Mouse (Mus musculus): Measurements from ENCODE around the gene Chrna4. TPM values are rescaled to one million over a fixed set of nuclear protein-coding genes. Genes with fewer than 3 reads are reported as not detected.

Gene Chrna4
- polyA plus RNA-seq (2014; fragmentation: Nextera tagmentation; extraction: Ambion mirVana), result 3.6 and 5.8 TPM in 2 replicates

GRCm38 (mm10) chr2:181043437-181043836 lies at the start of gene Chrna4:
TSS of gene Chrna4 (minus strand) at chr2:181043546.
- Histone ChIP-seq H3K9me3 (ENCODE audit: control insufficient read depth, low read length) (no peaks in the 10 kb centered on the region), H3K4me3 (ENCODE audit: low read depth, low read length) (no peak within 1 kb of the TSS), H3K27me3 (replicated peaks; ENCODE audit: control insufficient read depth, insufficient read depth, low read length) (peaks cover 39% of the 10 kb centered on the region), H3K4me1 (ENCODE audit: control insufficient read depth, insufficient read depth, low read length) (no peaks in the 10 kb centered on the region), H3K4me2 (ENCODE audit: low read depth, low read length) (no peak within 1 kb of the TSS), H3K9ac (ENCODE audit: low read depth, low read length) (no peak within 1 kb of the TSS), H3K27ac (replicated peaks; ENCODE audit: low read depth, low read length) (no peak within 1 kb of the TSS), H3K36me3 (ENCODE audit: control insufficient read depth, insufficient read depth, low read length) (no peaks in the 10 kb centered on the region)
- peak; percentile 49 for DNase-seq (ENCODE audit: low spot score)
- ATAC-seq (ENCODE audit: low read depth), result no peak
- WGBS, result 55% methylated on average over 3 of the region's 3 CpGs

- no peaks in the 10 kb centered on the region for H3K4me1 ChIP-seq (ENCODE audit: control insufficient read depth, insufficient read depth, low read length)
- no peak for ATAC-seq (ENCODE audit: low read depth)
- WGBS, result 71% methylated on average over 3 of the region's 3 CpGs
- no peak overlapping the region for H3K27ac ChIP-seq (replicated peaks; ENCODE audit: low read depth, low read length)
- no peak overlapping the region for H3K9ac ChIP-seq (ENCODE audit: low read depth, low read length)
- H3K27me3 ChIP-seq (replicated peaks; ENCODE audit: control insufficient read depth, insufficient read depth, low read length), result no peaks in the 10 kb centered on the region
- no peaks in the 10 kb centered on the region for H3K36me3 ChIP-seq (ENCODE audit: control insufficient read depth, insufficient read depth, low read length)
- DNase-seq (ENCODE audit: low spot score), result no peak
- H3K4me2 ChIP-seq (ENCODE audit: low read depth, low read length), result no peak overlapping the region
- H3K4me3 ChIP-seq (ENCODE audit: low read depth, low read length), result no peak overlapping the region
- no peaks in the 10 kb centered on the region for H3K9me3 ChIP-seq (ENCODE audit: control insufficient read depth, low read length)
Observed at GRCm38 (mm10) chr2:181090123-181090522, 46.8 kb upstream of the Chrna4 start.

DNA sequence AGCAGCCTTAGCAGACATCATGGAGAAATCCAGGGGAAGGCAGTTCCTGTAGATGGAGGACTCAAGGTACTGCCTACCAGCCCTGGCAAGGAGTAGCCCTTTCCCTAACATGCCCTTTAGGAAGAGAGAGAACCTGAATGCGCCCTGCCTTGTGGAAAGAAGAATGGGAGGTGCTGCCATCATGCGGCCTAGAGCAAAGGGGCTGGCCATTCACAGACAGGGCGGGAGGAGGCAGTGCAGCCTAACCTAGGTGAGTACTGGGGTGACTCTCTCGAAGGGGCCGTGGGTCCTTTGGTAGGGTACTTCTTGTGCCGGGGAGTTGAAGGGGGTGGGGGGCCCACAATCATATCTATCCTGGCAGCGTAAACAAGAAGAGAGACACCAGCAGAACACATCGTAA lies 41.7 kb upstream of the Chrna4 start:
- ATAC-seq (ENCODE audit: low read depth) (no peak), DNase-seq (ENCODE audit: low spot score) (no peak)
- H3K36me3 ChIP-seq (ENCODE audit: control insufficient read depth, insufficient read depth, low read length), result no peaks in the 10 kb centered on the region
- no peak overlapping the region for H3K27ac ChIP-seq (replicated peaks; ENCODE audit: low read depth, low read length)
- no peaks in the 10 kb centered on the region for H3K4me1 ChIP-seq (ENCODE audit: control insufficient read depth, insufficient read depth, low read length)
- no peaks in the 10 kb centered on the region for H3K27me3 ChIP-seq (replicated peaks; ENCODE audit: control insufficient read depth, insufficient read depth, low read length)
- no peaks in the 10 kb centered on the region for H3K9me3 ChIP-seq (ENCODE audit: control insufficient read depth, low read length)
- 58% methylated on average over 8 of the region's 8 CpGs for WGBS
- H3K4me3 ChIP-seq (ENCODE audit: low read depth, low read length), result no peak overlapping the region
- H3K9ac ChIP-seq (ENCODE audit: low read depth, low read length), result no peak overlapping the region
- H3K4me2 ChIP-seq (ENCODE audit: low read depth, low read length), result no peak overlapping the region

GRCm38 (mm10) chr2:181083945-181084344 lies 40.6 kb upstream of the Chrna4 start:
- Histone ChIP-seq H3K27ac (replicated peaks; ENCODE audit: low read depth, low read length) (no peak overlapping the region), H3K4me2 (ENCODE audit: low read depth, low read length) (no peak overlapping the region), H3K4me1 (ENCODE audit: control insufficient read depth, insufficient read depth, low read length) (no peaks in the 10 kb centered on the region), H3K36me3 (ENCODE audit: control insufficient read depth, insufficient read depth, low read length) (no peaks in the 10 kb centered on the region), H3K9ac (ENCODE audit: low read depth, low read length) (no peak overlapping the region), H3K27me3 (replicated peaks; ENCODE audit: control insufficient read depth, insufficient read depth, low read length) (no peaks in the 10 kb centered on the region), H3K4me3 (ENCODE audit: low read depth, low read length) (no peak overlapping the region), H3K9me3 (ENCODE audit: control insufficient read depth, low read length) (no peaks in the 10 kb centered on the region)
- peak; percentile 13 for DNase-seq (ENCODE audit: low spot score)
- 30% methylated on average over 4 of the region's 4 CpGs for WGBS
- no peak for ATAC-seq (ENCODE audit: low read depth)

- no peak overlapping the region for H3K4me3 ChIP-seq (ENCODE audit: low read depth, low read length)
- no peak overlapping the region for H3K9ac ChIP-seq (ENCODE audit: low read depth, low read length)
- H3K9me3 ChIP-seq (ENCODE audit: control insufficient read depth, low read length), result no peaks in the 10 kb centered on the region
- H3K27ac ChIP-seq (replicated peaks; ENCODE audit: low read depth, low read length), result no peak overlapping the region
- no peaks in the 10 kb centered on the region for H3K36me3 ChIP-seq (ENCODE audit: control insufficient read depth, insufficient read depth, low read length)
- 59% methylated on average over 5 of the region's 5 CpGs for WGBS
- H3K27me3 ChIP-seq (replicated peaks; ENCODE audit: control insufficient read depth, insufficient read depth, low read length), result no peaks in the 10 kb centered on the region
- no peaks in the 10 kb centered on the region for H3K4me1 ChIP-seq (ENCODE audit: control insufficient read depth, insufficient read depth, low read length)
- DNase-seq (ENCODE audit: low spot score) (peak; percentile 23), ATAC-seq (ENCODE audit: low read depth) (no peak)
- no peak overlapping the region for H3K4me2 ChIP-seq (ENCODE audit: low read depth, low read length)
Observed at GRCm38 (mm10) chr2:181080886-181081285, 37.5 kb upstream of the Chrna4 start.

GRCm38 (mm10) chr2:181079518-181079917 lies 36.2 kb upstream of the Chrna4 start:
- no peaks in the 10 kb centered on the region for H3K9me3 ChIP-seq (ENCODE audit: control insufficient read depth, low read length)
- no peaks in the 10 kb centered on the region for H3K27me3 ChIP-seq (replicated peaks; ENCODE audit: control insufficient read depth, insufficient read depth, low read length)
- WGBS, result 82% methylated on average over 2 of the region's 2 CpGs
- DNase-seq (ENCODE audit: low spot score) (no peak), ATAC-seq (ENCODE audit: low read depth) (no peak)
- H3K4me2 ChIP-seq (ENCODE audit: low read depth, low read length), result no peak overlapping the region
- H3K9ac ChIP-seq (ENCODE audit: low read depth, low read length), result no peak overlapping the region
- no peaks in the 10 kb centered on the region for H3K4me1 ChIP-seq (ENCODE audit: control insufficient read depth, insufficient read depth, low read length)
- no peak overlapping the region for H3K4me3 ChIP-seq (ENCODE audit: low read depth, low read length)
- no peak overlapping the region for H3K27ac ChIP-seq (replicated peaks; ENCODE audit: low read depth, low read length)
- no peaks in the 10 kb centered on the region for H3K36me3 ChIP-seq (ENCODE audit: control insufficient read depth, insufficient read depth, low read length)

GRCm38 (mm10) chr2:181078908-181079307 lies 35.6 kb upstream of the Chrna4 start:
- no peaks in the 10 kb centered on the region for H3K27me3 ChIP-seq (replicated peaks; ENCODE audit: control insufficient read depth, insufficient read depth, low read length)
- 74% methylated on average over 2 of the region's 2 CpGs for WGBS
- ATAC-seq (ENCODE audit: low read depth) (no peak), DNase-seq (ENCODE audit: low spot score) (no peak)
- H3K4me1 ChIP-seq (ENCODE audit: control insufficient read depth, insufficient read depth, low read length), result no peaks in the 10 kb centered on the region
- no peak overlapping the region for H3K4me2 ChIP-seq (ENCODE audit: low read depth, low read length)
- no peaks in the 10 kb centered on the region for H3K36me3 ChIP-seq (ENCODE audit: control insufficient read depth, insufficient read depth, low read length)
- no peak overlapping the region for H3K27ac ChIP-seq (replicated peaks; ENCODE audit: low read depth, low read length)
- H3K4me3 ChIP-seq (ENCODE audit: low read depth, low read length), result no peak overlapping the region
- H3K9ac ChIP-seq (ENCODE audit: low read depth, low read length), result no peak overlapping the region
- H3K9me3 ChIP-seq (ENCODE audit: control insufficient read depth, low read length), result no peaks in the 10 kb centered on the region

DNA sequence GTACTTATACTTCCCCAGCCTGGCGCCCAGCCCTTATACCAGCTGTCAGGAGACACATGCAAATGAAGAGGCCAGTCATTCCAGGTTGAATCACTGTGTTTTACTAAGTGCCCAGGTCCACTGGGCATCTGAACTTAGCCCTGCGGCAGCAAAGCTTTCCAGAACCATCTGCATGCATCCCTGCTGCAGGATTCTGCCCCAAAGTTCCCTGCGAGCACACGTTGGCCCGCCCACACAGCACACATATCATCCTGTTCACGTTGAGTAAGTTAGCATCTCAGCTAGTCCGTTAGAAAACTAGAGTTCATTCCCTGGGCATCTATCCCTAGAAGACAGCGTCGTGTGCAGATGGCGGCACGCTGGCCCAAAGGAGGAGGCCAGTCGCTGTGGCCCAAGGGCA lies 32.2 kb upstream of the Chrna4 start:
- no peak for DNase-seq (ENCODE audit: low spot score)
- Histone ChIP-seq H3K4me2 (ENCODE audit: low read depth, low read length) (no peak overlapping the region), H3K4me3 (ENCODE audit: low read depth, low read length) (no peak overlapping the region), H3K9me3 (ENCODE audit: control insufficient read depth, low read length) (no peaks in the 10 kb centered on the region), H3K36me3 (ENCODE audit: control insufficient read depth, insufficient read depth, low read length) (no peaks in the 10 kb centered on the region), H3K4me1 (ENCODE audit: control insufficient read depth, insufficient read depth, low read length) (no peaks in the 10 kb centered on the region), H3K27me3 (replicated peaks; ENCODE audit: control insufficient read depth, insufficient read depth, low read length) (no peaks in the 10 kb centered on the region), H3K27ac (replicated peaks; ENCODE audit: low read depth, low read length) (no peak overlapping the region), H3K9ac (ENCODE audit: low read depth, low read length) (no peak overlapping the region)
- 83% methylated on average over 12 of the region's 12 CpGs for WGBS
- no peak for ATAC-seq (ENCODE audit: low read depth)

DNA sequence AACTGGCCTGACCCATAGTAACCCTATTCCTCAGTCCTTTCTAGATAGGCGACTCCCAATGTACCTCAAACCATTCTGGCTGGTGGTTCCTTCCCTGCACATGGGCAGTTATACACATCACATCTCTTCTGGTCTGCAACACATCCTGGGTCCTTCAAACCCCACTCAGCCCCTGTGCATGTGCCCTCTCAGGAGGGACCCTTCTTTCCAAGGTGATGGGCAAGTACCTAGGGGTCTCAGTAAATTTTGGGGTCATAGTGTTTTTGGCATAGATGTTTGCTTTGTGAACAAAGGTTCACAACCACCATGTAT lies 29.0 kb upstream of the Chrna4 start:
- no peak for DNase-seq (ENCODE audit: low spot score)
- Histone ChIP-seq H3K4me3 (ENCODE audit: low read depth, low read length) (no peak overlapping the region), H3K27me3 (replicated peaks; ENCODE audit: control insufficient read depth, insufficient read depth, low read length) (no peaks in the 10 kb centered on the region), H3K4me2 (ENCODE audit: low read depth, low read length) (no peak overlapping the region), H3K27ac (replicated peaks; ENCODE audit: low read depth, low read length) (no peak overlapping the region), H3K9me3 (ENCODE audit: control insufficient read depth, low read length) (no peaks in the 10 kb centered on the region), H3K9ac (ENCODE audit: low read depth, low read length) (no peak overlapping the region), H3K36me3 (ENCODE audit: control insufficient read depth, insufficient read depth, low read length) (no peaks in the 10 kb centered on the region), H3K4me1 (ENCODE audit: control insufficient read depth, insufficient read depth, low read length) (no peaks in the 10 kb centered on the region)
- WGBS, result 0% methylated on average over 1 of the region's 1 CpGs
- ATAC-seq (ENCODE audit: low read depth), result no peak

Measured in embryonic facial prominence, embryonic 14.5 days (tissue).